Mouse (Mus musculus) stomach, postnatal 0 days (tissue): Measurements from ENCODE around the gene Oxnad1. TPM values are rescaled to one million over a fixed set of nuclear protein-coding genes. Genes with fewer than 3 reads are reported as not detected.

ENCODE experiments used
- ATAC-seq: fragments of 200-750 bp; cut with Nextera tagmentation; 2 replicates; pipeline ENCODE4 v1.8.0; 2017; ENCODE audit not compliant: low FRiP score, low TSS enrichment
- DNase-seq: peaks from one replicate; pipeline ENCODE4 v3.0.0-alpha.2; 2016; ENCODE audit warnings: low spot score
- H3K27ac ChIP-seq: fragments of 300-500 bp; sonication (generic); replicated peaks from 2 replicates; pipeline ENCODE4 v1.5.1; 2014; ENCODE audit warnings: mild to moderate bottlenecking, control low read depth
- H3K27me3 ChIP-seq: fragments of 300-500 bp; sonication (generic); 2 replicates; pipeline ENCODE4 v1.6.1; 2014; ENCODE audit warnings: low read length; ENCODE audit not compliant: control insufficient read depth, insufficient read depth
- H3K36me3 ChIP-seq: fragments of 300-500 bp; sonication (generic); 2 replicates; pipeline ENCODE4 v1.6.1; 2014; ENCODE audit warnings: low read length, mixed read lengths; ENCODE audit not compliant: control insufficient read depth, insufficient read depth
- H3K4me1 ChIP-seq: fragments of 300-500 bp; sonication (generic); replicated peaks from 2 replicates; pipeline ENCODE4 v1.6.1; 2014; ENCODE audit warnings: antibody characterized with exemption; ENCODE audit not compliant: control insufficient read depth, insufficient read depth
- H3K4me2 ChIP-seq: fragments of 300-500 bp; sonication (generic); replicated peaks from 2 replicates; pipeline ENCODE4 v1.6.1; 2014; ENCODE audit warnings: low read depth, mild to moderate bottlenecking, control low read depth, moderate library complexity
- H3K4me3 ChIP-seq: fragments of 300-500 bp; sonication (generic); 2 replicates; pipeline ENCODE4 v1.5.1; 2014; ENCODE audit warnings: low read depth, low read length, control low read depth
- H3K9ac ChIP-seq: fragments of 300-500 bp; sonication (generic); 2 replicates; pipeline ENCODE4 v1.6.1; 2014; ENCODE audit warnings: mild to moderate bottlenecking, low read length, control low read depth, mixed read lengths
- H3K9me3 ChIP-seq: fragments of 300-500 bp; sonication (generic); 2 replicates; pipeline ENCODE4 v1.6.1; 2016; ENCODE audit warnings: low read length; ENCODE audit not compliant: control insufficient read depth
- CTCF ChIP-seq: IDR thresholded peaks from 2 replicates; pipeline ENCODE4 v1.5.1; 2016; ENCODE audit warnings: antibody characterized with exemption, low read depth, mild to moderate bottlenecking, moderate library complexity
- EP300 ChIP-seq: optimal IDR thresholded peaks from 2 replicates; pipeline ENCODE3; 2016; ENCODE audit warnings: antibody characterized with exemption
- WGBS: fragments of 180-500 bp; shearing (Covaris S2); extraction: QIAGEN DNeasy Blood & Tissue Kit; methylation state at CpG from one replicate; pipeline ENCODE4 v1.1.7; 2014; 5-methylcytosine and 5-hydroxymethylcytosine counted together
- polyA plus RNA-seq: library from polyadenylated mRNA; unstranded; fragments of >200 nt; fragmentation: Nextera tagmentation; extraction: Ambion mirVana; gene quantifications from 2 replicates; pipeline ENCODE4 v1.2.1, GENCODE M21; 2015

Gene Oxnad1
- 17.7 and 19.3 TPM in 2 replicates for polyA plus RNA-seq

GRCm38 (mm10) chr14:32084761-32085485 lies at the start of gene Oxnad1:
Oxnad1 (plus strand) TSS chr14:32085374.
- H3K27ac ChIP-seq = peak within 1 kb of the TSS; percentile 90
- peak; percentile 95 for ATAC-seq
- DNase-seq = no peak
- WGBS = 3% methylated on average over 22 of the region's 22 CpGs
- no peaks in the 10 kb centered on the region for H3K9me3 ChIP-seq
- TF ChIP-seq CTCF (no peak), EP300 (peak; percentile 41)
- H3K4me2 ChIP-seq = peak within 1 kb of the TSS; percentile 68
- H3K27me3 ChIP-seq = no peaks in the 10 kb centered on the region
- H3K9ac ChIP-seq = peak within 1 kb of the TSS; percentile 69
- H3K4me3 ChIP-seq = peak within 1 kb of the TSS; percentile 60
- 0 out of 2 replicates have a peak, but pooled peaks cover 2% of the 10 kb centered on the region for H3K4me1 ChIP-seq
- peaks cover 4% of the 10 kb centered on the region; the same call in 1 of the 2 replicates for H3K36me3 ChIP-seq

DNA sequence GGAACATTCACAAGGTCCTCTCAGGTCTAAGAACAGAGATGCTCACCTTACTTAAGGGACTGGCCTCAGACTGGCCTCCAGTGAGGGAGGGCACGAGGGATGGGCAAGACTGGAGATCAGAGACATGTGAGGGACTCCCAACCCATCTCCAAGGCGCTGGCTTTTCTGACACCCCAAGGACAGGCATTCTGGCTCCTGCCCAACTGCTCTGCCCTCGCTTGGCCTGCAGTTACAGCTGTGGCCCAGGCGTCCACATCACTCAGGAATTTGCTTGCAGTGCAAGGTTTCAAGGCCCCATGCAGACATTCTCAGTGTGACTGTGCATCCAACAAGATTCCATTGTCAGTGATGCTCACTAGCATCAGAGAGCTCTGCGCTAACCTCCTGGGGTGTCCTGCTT lies 48.7 kb upstream of the Oxnad1 start:
- H3K9me3 ChIP-seq = no peaks in the 10 kb centered on the region
- 73% methylated on average over 5 of the region's 5 CpGs for WGBS
- no peak overlapping the region for H3K4me3 ChIP-seq
- H3K4me1 ChIP-seq = no peaks in the 10 kb centered on the region
- H3K27ac ChIP-seq = no peak overlapping the region
- TF ChIP-seq CTCF (no peak), EP300 (no peak)
- H3K4me2 ChIP-seq = no peak overlapping the region
- H3K9ac ChIP-seq = no peak overlapping the region
- ATAC-seq = no peak
- no peaks in the 10 kb centered on the region for H3K27me3 ChIP-seq
- no peaks in the 10 kb centered on the region for H3K36me3 ChIP-seq
- no peak for DNase-seq

GRCm38 (mm10) chr14:32037661-32038252 lies 47.4 kb upstream of the Oxnad1 start:
- Histone ChIP-seq H3K36me3 (no peaks in the 10 kb centered on the region), H3K27me3 (no peaks in the 10 kb centered on the region), H3K4me1 (no peaks in the 10 kb centered on the region), H3K4me3 (no peak overlapping the region), H3K9me3 (no peaks in the 10 kb centered on the region), H3K27ac (no peak overlapping the region), H3K4me2 (no peak overlapping the region), H3K9ac (no peak overlapping the region)
- TF ChIP-seq EP300 = no peak
- no peak for TF ChIP-seq CTCF
- ATAC-seq (no peak), DNase-seq (no peak)
- 84% methylated on average over 8 of the region's 8 CpGs for WGBS

DNA sequence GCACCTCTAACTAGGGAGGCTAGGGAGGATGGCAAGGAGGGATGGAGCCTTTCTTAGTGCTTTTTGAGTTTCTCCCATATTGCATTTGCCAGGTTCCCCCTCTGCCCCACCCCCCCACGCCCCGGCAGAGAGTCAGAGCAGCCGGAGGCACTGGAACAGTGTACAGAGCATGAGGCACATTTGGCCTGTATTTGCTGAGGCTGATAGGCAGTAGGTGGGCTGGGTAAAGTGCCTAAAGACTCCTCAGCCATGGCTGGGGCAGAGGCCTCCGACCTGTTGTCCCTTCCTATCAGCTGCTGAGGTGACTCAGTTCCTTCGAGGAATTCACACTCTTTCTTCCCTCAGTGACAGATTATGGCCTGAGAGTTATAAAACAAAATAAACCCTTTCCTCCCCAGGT lies 43.1 kb upstream of the Oxnad1 start:
- 34% methylated on average over 5 of the region's 5 CpGs for WGBS

DNA sequence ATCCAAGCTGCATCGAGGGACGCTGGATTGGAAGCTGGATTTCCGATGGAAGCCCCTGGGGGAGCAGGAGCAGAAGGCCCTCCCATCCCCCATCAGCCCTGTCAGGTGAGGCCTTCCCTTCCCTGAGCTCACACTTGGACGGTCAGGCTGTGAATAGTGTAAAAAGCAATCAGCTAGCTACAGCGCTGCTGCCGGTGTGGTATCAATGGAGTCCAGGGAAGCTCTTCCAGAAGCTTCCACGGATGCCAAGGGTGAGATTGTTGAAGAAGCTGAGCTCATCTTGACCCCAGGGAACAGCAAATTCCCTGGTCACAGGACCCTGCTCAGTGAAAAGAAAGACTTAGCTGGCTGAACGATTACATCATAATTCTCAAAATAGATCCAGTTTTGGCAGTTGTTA lies 38.8 kb upstream of the Oxnad1 start:
- Histone ChIP-seq H3K27ac (no peak overlapping the region), H3K36me3 (no peaks in the 10 kb centered on the region), H3K4me3 (no peak overlapping the region), H3K4me1 (no peaks in the 10 kb centered on the region), H3K4me2 (no peak overlapping the region), H3K27me3 (no peaks in the 10 kb centered on the region), H3K9me3 (no peaks in the 10 kb centered on the region), H3K9ac (no peak overlapping the region)
- no peak for DNase-seq
- 53% methylated on average over 8 of the region's 8 CpGs for WGBS
- no peak for ATAC-seq
- TF ChIP-seq CTCF = no peak
- no peak for TF ChIP-seq EP300

More for the DNA sequence above, 43.1 kb upstream of the Oxnad1 start:
- TF ChIP-seq EP300 (no peak), CTCF (no peak)
- Histone ChIP-seq H3K4me2 (no peak overlapping the region), H3K27ac (no peak overlapping the region), H3K4me1 (no peaks in the 10 kb centered on the region), H3K36me3 (no peaks in the 10 kb centered on the region), H3K4me3 (no peak overlapping the region), H3K9me3 (no peaks in the 10 kb centered on the region), H3K9ac (no peak overlapping the region), H3K27me3 (no peaks in the 10 kb centered on the region)
- peak; percentile 73; the same call in 1 of the 2 replicates for ATAC-seq
- peak; percentile 29 for DNase-seq

GRCm38 (mm10) chr14:32050171-32050570 lies 35.0 kb upstream of the Oxnad1 start:
- no peaks in the 10 kb centered on the region for H3K9me3 ChIP-seq
- DNase-seq (no peak), ATAC-seq (peak; percentile 67; the same call in 1 of the 2 replicates)
- H3K9ac ChIP-seq = no peak overlapping the region
- no peaks in the 10 kb centered on the region for H3K27me3 ChIP-seq
- no peak overlapping the region for H3K4me3 ChIP-seq
- no peaks in the 10 kb centered on the region for H3K36me3 ChIP-seq
- no peak for TF ChIP-seq CTCF
- TF ChIP-seq EP300 = no peak
- WGBS = 78% methylated on average over 6 of the region's 6 CpGs
- no peak overlapping the region for H3K27ac ChIP-seq
- H3K4me2 ChIP-seq = no peak overlapping the region
- no peaks in the 10 kb centered on the region for H3K4me1 ChIP-seq
